Mouse (Mus musculus): ENCODE measurements around the gene Aplp1. TPM values are rescaled to one million over a fixed set of nuclear protein-coding genes. Genes with fewer than 3 reads are reported as not detected.

Aplp1 gene
- polyA plus RNA-seq, 1 experiment from 2014 or later = 301 TPM

GRCm38 (mm10) chr7:30399671-30400070, 45.7 kb downstream of the Aplp1 start:
- WGBS = 46% methylated on average over 7 of the region's 7 CpGs
- Histone ChIP-seq H3K27ac (replicated peaks) (no peak overlapping the region), H3K4me2 (replicated peaks) (no peak overlapping the region), H3K9me3 (no peaks in the 10 kb centered on the region), H3K36me3 (no peaks in the 10 kb centered on the region), H3K4me1 (0 out of 2 replicates have a peak, but pooled peaks cover 3% of the 10 kb centered on the region), H3K9ac (replicated peaks) (no peak overlapping the region), H3K4me3 (no peak overlapping the region), H3K27me3 (no peaks in the 10 kb centered on the region)
- ATAC-seq (ENCODE audit: low FRiP score, low read depth) = no peak

GRCm38 (mm10) chr7:30394871-30395270, 50.5 kb downstream of the Aplp1 start:
- WGBS = 34% methylated on average over 2 of the region's 2 CpGs
- Histone ChIP-seq H3K9me3 (no peaks in the 10 kb centered on the region), H3K4me2 (replicated peaks) (no peak overlapping the region), H3K36me3 (no peaks in the 10 kb centered on the region), H3K27me3 (no peaks in the 10 kb centered on the region), H3K27ac (replicated peaks) (no peak overlapping the region), H3K4me1 (0 out of 2 replicates have a peak, but pooled peaks cover 3% of the 10 kb centered on the region), H3K9ac (replicated peaks) (no peak overlapping the region), H3K4me3 (no peak overlapping the region)
- ATAC-seq (ENCODE audit: low FRiP score, low read depth) = no peak

- no peak for ATAC-seq (ENCODE audit: low FRiP score, low read depth)
- Histone ChIP-seq H3K9me3 (no peaks in the 10 kb centered on the region), H3K4me2 (replicated peaks) (no peak overlapping the region), H3K27ac (replicated peaks) (no peak overlapping the region), H3K27me3 (no peaks in the 10 kb centered on the region), H3K4me3 (no peak overlapping the region), H3K9ac (replicated peaks) (no peak overlapping the region), H3K36me3 (no peaks in the 10 kb centered on the region), H3K4me1 (0 out of 2 replicates have a peak, but pooled peaks cover 3% of the 10 kb centered on the region)
- WGBS = 66% methylated on average over 7 of the region's 11 CpGs
Measured at GRCm38 (mm10) chr7:30394379-30394778, 51.0 kb downstream of the Aplp1 start.

GRCm38 (mm10) chr7:30393631-30394030, 51.7 kb downstream of the Aplp1 start:
- Histone ChIP-seq H3K4me1 (no peaks in the 10 kb centered on the region), H3K9ac (replicated peaks) (no peak overlapping the region), H3K27ac (replicated peaks) (no peak overlapping the region), H3K27me3 (no peaks in the 10 kb centered on the region), H3K4me2 (replicated peaks) (no peak overlapping the region), H3K4me3 (no peak overlapping the region), H3K36me3 (no peaks in the 10 kb centered on the region), H3K9me3 (no peaks in the 10 kb centered on the region)
- 88% methylated on average over 4 of the region's 4 CpGs for WGBS
- no peak for ATAC-seq (ENCODE audit: low FRiP score, low read depth)

GRCm38 (mm10) chr7:30392746-30393520, 52.4 kb downstream of the Aplp1 start:
- Histone ChIP-seq H3K36me3 (no peaks in the 10 kb centered on the region), H3K4me1 (no peaks in the 10 kb centered on the region), H3K4me2 (replicated peaks) (no peak overlapping the region), H3K9ac (replicated peaks) (no peak overlapping the region), H3K9me3 (no peaks in the 10 kb centered on the region), H3K4me3 (no peak overlapping the region), H3K27me3 (no peaks in the 10 kb centered on the region), H3K27ac (replicated peaks) (no peak overlapping the region)
- WGBS = 71% methylated on average over 4 of the region's 4 CpGs
- ATAC-seq (ENCODE audit: low FRiP score, low read depth) = no peak

Other genes starting within 250 kb of the Aplp1 start
- gene Capns1, start 246.7 kb downstream of the Aplp1 start, polyA plus RNA-seq (2016; fragmentation: Nextera tagmentation; extraction: Ambion mirVana) = 59.8 and 61.6 TPM in 2 replicates
- gene Polr2i, start 213.6 kb downstream of the Aplp1 start, polyA plus RNA-seq (2016; fragmentation: Nextera tagmentation; extraction: Ambion mirVana) = 151 and 156 TPM in 2 replicates
- gene Tbcb, start 213.3 kb downstream of the Aplp1 start, polyA plus RNA-seq (2016; fragmentation: Nextera tagmentation; extraction: Ambion mirVana) = 257 and 259 TPM in 2 replicates
- gene Ovol3, start 209.8 kb downstream of the Aplp1 start, polyA plus RNA-seq (2016; fragmentation: Nextera tagmentation; extraction: Ambion mirVana) = not detected in 2 replicates
- gene Thap8, start 165.4 kb downstream of the Aplp1 start, polyA plus RNA-seq (2016; fragmentation: Nextera tagmentation; extraction: Ambion mirVana) = 0.48 and 0.66 TPM in 2 replicates
- gene Wdr62, start 165.1 kb downstream of the Aplp1 start, polyA plus RNA-seq (2016; fragmentation: Nextera tagmentation; extraction: Ambion mirVana) = 11.3 and 13.4 TPM in 2 replicates
- 76.3 and 88.6 TPM in 2 replicates for gene Clip3, start 153.8 kb downstream of the Aplp1 start, polyA plus RNA-seq (2016; fragmentation: Nextera tagmentation; extraction: Ambion mirVana)
- 86.9 and 92.9 TPM in 2 replicates for gene Alkbh6, start 136.8 kb downstream of the Aplp1 start, polyA plus RNA-seq (2016; fragmentation: Nextera tagmentation; extraction: Ambion mirVana)
- 17.5 and 19.0 TPM in 2 replicates for gene Syne4, start 130.7 kb downstream of the Aplp1 start, polyA plus RNA-seq (2016; fragmentation: Nextera tagmentation; extraction: Ambion mirVana)
- gene E130208F15Rik, start 123.8 kb downstream of the Aplp1 start, polyA plus RNA-seq (2016; fragmentation: Nextera tagmentation; extraction: Ambion mirVana) = 0.63 TPM in 1 of 2 replicates, not detected in the other
- 22.2 and 27.4 TPM in 2 replicates for gene Sdhaf1, start 121.6 kb downstream of the Aplp1 start, polyA plus RNA-seq (2016; fragmentation: Nextera tagmentation; extraction: Ambion mirVana)
- 9.1 and 9.5 TPM in 2 replicates for gene Lrfn3, start 82.8 kb downstream of the Aplp1 start, polyA plus RNA-seq (2016; fragmentation: Nextera tagmentation; extraction: Ambion mirVana)
- gene Tyrobp, start 31.8 kb downstream of the Aplp1 start, polyA plus RNA-seq (2016; fragmentation: Nextera tagmentation; extraction: Ambion mirVana) = 18.3 and 24.4 TPM in 2 replicates
- not detected in 2 replicates for gene Hcst, start 25.7 kb downstream of the Aplp1 start, polyA plus RNA-seq (2016; fragmentation: Nextera tagmentation; extraction: Ambion mirVana)
- 1.4 TPM in 2 replicates for gene Nfkbid, start 23.8 kb downstream of the Aplp1 start, polyA plus RNA-seq (2016; fragmentation: Nextera tagmentation; extraction: Ambion mirVana)
- 1.6 and 4.7 TPM in 2 replicates for gene Kirrel2, start 12.2 kb upstream of the Aplp1 start, polyA plus RNA-seq (2016; fragmentation: Nextera tagmentation; extraction: Ambion mirVana)
- 0.58 and 1.1 TPM in 2 replicates for gene Nphs1, start 12.8 kb upstream of the Aplp1 start, polyA plus RNA-seq (2016; fragmentation: Nextera tagmentation; extraction: Ambion mirVana)
- gene Prodh2, start 48.1 kb upstream of the Aplp1 start, polyA plus RNA-seq (2016; fragmentation: Nextera tagmentation; extraction: Ambion mirVana) = 0.39 TPM in 1 of 2 replicates, not detected in the other
- 96.3 and 99.5 TPM in 2 replicates for gene Arhgap33, start 89.5 kb upstream of the Aplp1 start, polyA plus RNA-seq (2016; fragmentation: Nextera tagmentation; extraction: Ambion mirVana)
- gene Hspb6, start 106.6 kb upstream of the Aplp1 start, polyA plus RNA-seq (2016; fragmentation: Nextera tagmentation; extraction: Ambion mirVana) = 5.8 and 6.2 TPM in 2 replicates
- 15.1 TPM in 2 replicates for gene Proser3, start 106.8 kb upstream of the Aplp1 start, polyA plus RNA-seq (2016; fragmentation: Nextera tagmentation; extraction: Ambion mirVana)
- gene Lin37, start 114.3 kb upstream of the Aplp1 start, polyA plus RNA-seq (2016; fragmentation: Nextera tagmentation; extraction: Ambion mirVana) = 53.0 and 54.9 TPM in 2 replicates
- 83.1 and 88.4 TPM in 2 replicates for gene U2af1l4, start 117.8 kb upstream of the Aplp1 start, polyA plus RNA-seq (2016; fragmentation: Nextera tagmentation; extraction: Ambion mirVana)
- gene Gm49396, start 117.8 kb upstream of the Aplp1 start, polyA plus RNA-seq (2016; fragmentation: Nextera tagmentation; extraction: Ambion mirVana) = 21.8 and 23.5 TPM in 2 replicates
- 130 and 144 TPM in 2 replicates for gene Psenen, start 118.1 kb upstream of the Aplp1 start, polyA plus RNA-seq (2016; fragmentation: Nextera tagmentation; extraction: Ambion mirVana)
- 5.9 and 8.2 TPM in 2 replicates for gene Igflr1, start 119.9 kb upstream of the Aplp1 start, polyA plus RNA-seq (2016; fragmentation: Nextera tagmentation; extraction: Ambion mirVana)
- gene Kmt2b, start 143.2 kb upstream of the Aplp1 start, polyA plus RNA-seq (2016; fragmentation: Nextera tagmentation; extraction: Ambion mirVana) = 11.4 and 13.6 TPM in 2 replicates
- 0.34 and 0.47 TPM in 2 replicates for gene Zbtb32, start 153.4 kb upstream of the Aplp1 start, polyA plus RNA-seq (2016; fragmentation: Nextera tagmentation; extraction: Ambion mirVana)
- 0.75 and 0.85 TPM in 2 replicates for gene Upk1a, start 167.3 kb upstream of the Aplp1 start, polyA plus RNA-seq (2016; fragmentation: Nextera tagmentation; extraction: Ambion mirVana)
- 801 and 832 TPM in 2 replicates for gene Cox6b1, start 180.6 kb upstream of the Aplp1 start, polyA plus RNA-seq (2016; fragmentation: Nextera tagmentation; extraction: Ambion mirVana)
- gene Etv2, start 190.3 kb upstream of the Aplp1 start, polyA plus RNA-seq (2016; fragmentation: Nextera tagmentation; extraction: Ambion mirVana) = not detected in 2 replicates
- gene Rbm42, start 204.8 kb upstream of the Aplp1 start, polyA plus RNA-seq (2016; fragmentation: Nextera tagmentation; extraction: Ambion mirVana) = 153 and 154 TPM in 2 replicates
- 49.0 and 50.4 TPM in 2 replicates for gene Haus5, start 219.5 kb upstream of the Aplp1 start, polyA plus RNA-seq (2016; fragmentation: Nextera tagmentation; extraction: Ambion mirVana)
- not detected in 2 replicates for gene Pmis2, start 226.1 kb upstream of the Aplp1 start, polyA plus RNA-seq (2016; fragmentation: Nextera tagmentation; extraction: Ambion mirVana)